Mouse (Mus musculus): ENCODE measurements around the gene Rps7. TPM values are rescaled to one million over a fixed set of nuclear protein-coding genes. Genes with fewer than 3 reads are reported as not detected.

The Rps7 gene
- 100 to 1,000 TPM; 261 to 309 TPM for total RNA-seq (2021)
- long read RNA-seq, experiment 1, transcript Rps7-201 (7 exons, 954 nt), result major isoform, 203 of 205 reads
- long read RNA-seq, experiment 1, partial matches to known transcripts, result 1 of 205 reads
- long read RNA-seq, experiment 1, other reads (novel, unspliced or antisense), result 0 of 205 reads
- long read RNA-seq, experiment 2, transcript Rps7-203 (6 exons, 820 nt), result minor isoform, 5 of 244 reads
- long read RNA-seq, experiment 2, transcript Rps7-201 (7 exons, 954 nt), result major isoform, 234 of 244 reads
- long read RNA-seq, experiment 2, partial matches to known transcripts, result 1 of 244 reads
- long read RNA-seq, experiment 2, other reads (novel, unspliced or antisense), result 4 of 244 reads

- intact Hi-C loops (cut with DNase I; ENCODE audit: low total_unique reads), result no loop called here
- peak; percentile 90 for DNase-seq
Observed at GRCm38 (mm10) chr12:28635535-28636476, at the start of gene Rps7. Rps7 (minus strand) TSS chr12:28635953.

- no peak for DNase-seq
- intact Hi-C loops (cut with DNase I; ENCODE audit: low total_unique reads), result no loop called here
Observed at GRCm38 (mm10) chr12:28684674-28685073, 48.9 kb upstream of the Rps7 start.

- no peak for DNase-seq
- intact Hi-C loops (cut with DNase I; ENCODE audit: low total_unique reads), result no loop called here
Observed at GRCm38 (mm10) chr12:28675925-28676209, 40.1 kb upstream of the Rps7 start.

GRCm38 (mm10) chr12:28675121-28675924 lies 39.6 kb upstream of the Rps7 start, which contains the start of gene Adi1:
Adi1 (plus strand) TSS chr12:28675231.
- intact Hi-C loops (cut with DNase I; ENCODE audit: low total_unique reads), result no loop called here
- peak; percentile 79 for DNase-seq

GRCm38 (mm10) chr12:28674038-28674720 lies 38.4 kb upstream of the Rps7 start:
- no peak for DNase-seq
- intact Hi-C loops (cut with DNase I; ENCODE audit: low total_unique reads), result no loop called here

GRCm38 (mm10) chr12:28667287-28667686 lies 31.5 kb upstream of the Rps7 start:
- no peak for DNase-seq
- intact Hi-C loops (cut with DNase I; ENCODE audit: low total_unique reads), result no loop called here

- no peak for DNase-seq
- intact Hi-C loops (cut with DNase I; ENCODE audit: low total_unique reads), result no loop called here
Observed at GRCm38 (mm10) chr12:28666734-28667133, 31.0 kb upstream of the Rps7 start.

- intact Hi-C loops (cut with DNase I; ENCODE audit: low total_unique reads), result no loop called here
Observed at GRCm38 (mm10) chr12:28662628-28663027, 26.9 kb upstream of the Rps7 start.

GRCm38 (mm10) chr12:28649141-28650110 lies 13.7 kb upstream of the Rps7 start, which contains the start of gene Rnaseh1:
Rnaseh1 (plus strand) TSS chr12:28649602.
- DNase-seq, result peak; percentile 90
- intact Hi-C loops (cut with DNase I; ENCODE audit: low total_unique reads), result no loop called here

More at GRCm38 (mm10) chr12:28662628-28663027, 26.9 kb upstream of the Rps7 start:
- no peak for DNase-seq

- DNase-seq, result no peak
- intact Hi-C loops (cut with DNase I; ENCODE audit: low total_unique reads), result no loop called here
Observed at GRCm38 (mm10) chr12:28638778-28639177, 3.0 kb upstream of the Rps7 start.

- intact Hi-C loops (cut with DNase I; ENCODE audit: low total_unique reads), result no loop called here
- no peak for DNase-seq
Observed at GRCm38 (mm10) chr12:28636543-28636942, 790 bp upstream of the Rps7 start.

GRCm38 (mm10) chr12:28635058-28635534 lies 657 bp downstream of the Rps7 start:
- intact Hi-C loops (cut with DNase I; ENCODE audit: low total_unique reads), result no loop called here
- no peak for DNase-seq

- intact Hi-C loops (cut with DNase I; ENCODE audit: low total_unique reads), result no loop called here
- no peak for DNase-seq
Observed at GRCm38 (mm10) chr12:28628436-28628835, 7.3 kb downstream of the Rps7 start.

GRCm38 (mm10) chr12:28627092-28627491 lies 8.7 kb downstream of the Rps7 start:
- DNase-seq, result no peak
- intact Hi-C loops (cut with DNase I; ENCODE audit: low total_unique reads), result no loop called here

GRCm38 (mm10) chr12:28625407-28625806 lies 10.3 kb downstream of the Rps7 start:
- intact Hi-C loops (cut with DNase I; ENCODE audit: low total_unique reads), result no loop called here
- no peak for DNase-seq

GRCm38 (mm10) chr12:28624251-28624650 lies 11.5 kb downstream of the Rps7 start:
- no peak for DNase-seq
- intact Hi-C loops (cut with DNase I; ENCODE audit: low total_unique reads), result no loop called here

GRCm38 (mm10) chr12:28623195-28623594 lies 12.6 kb downstream of the Rps7 start, which contains the start of gene Colec11:
Colec11 (minus strand) TSS chr12:28623377.
- no peak for DNase-seq
- intact Hi-C loops (cut with DNase I; ENCODE audit: low total_unique reads), result no loop called here

GRCm38 (mm10) chr12:28622641-28623040 lies 13.1 kb downstream of the Rps7 start:
- no peak for DNase-seq
- intact Hi-C loops (cut with DNase I; ENCODE audit: low total_unique reads), result no loop called here

Data from gastrocnemius, postnatal 14 days (tissue).